In genomic region chr5:137526192-137526936, GRCm38 (mm10) we compare ENCODE assay signal across 8 mouse cellular contexts. TPM values are rescaled to one million over a fixed set of nuclear protein-coding genes. Genes with fewer than 3 reads are reported as not detected.
DNase-seq lines count a peak whose midpoint lies in the region; ATAC-seq and TF ChIP-seq lines count a peak whose summit lies in the region.

No protein-coding gene starts in this region.

- no peaks in the 10 kb centered on the region for H3K4me1 ChIP-seq in forebrain, postnatal 0 days (ENCODE audit: insufficient read depth)

- H3K27ac ChIP-seq in forebrain, postnatal 0 days (ENCODE audit: low read depth, low read length): peak overlapping the region; percentile 57; the same call in 1 of the 2 replicates

- H3K4me3 ChIP-seq in forebrain, postnatal 0 days (ENCODE audit: low read depth, low read length): no peak overlapping the region

- ATAC-seq in forebrain, postnatal 0 days: no peak
- ATAC-seq in megakaryocyte progenitor cell, adult 5-6 weeks (replicated peaks; ENCODE audit: poor library complexity): peak; percentile 56

- H3K36me3 ChIP-seq in forebrain, postnatal 0 days (ENCODE audit: insufficient read depth): peaks cover 80% of the 10 kb centered on the region

- H3K4me2 ChIP-seq in forebrain, postnatal 0 days (ENCODE audit: low read depth): no peak overlapping the region

- H3K27me3 ChIP-seq in forebrain, postnatal 0 days (ENCODE audit: insufficient read depth, low read length): no peaks in the 10 kb centered on the region

- no peak overlapping the region for H3K9ac ChIP-seq in forebrain, postnatal 0 days

- 37% methylated on average over 16 of the region's 16 CpGs for WGBS in forebrain, postnatal 0 days

- DNase-seq in cerebellum, adult 18-20 months: peak; percentile 57
- no peak for DNase-seq in cerebellum, adult 9-10 months
- peak; percentile 58 to 79 for DNase-seq in spleen, postnatal 4 days (ENCODE audit: low spot score in 2 of 2)
- no peak for DNase-seq in spleen, adult 18-20 months
- DNase-seq in forebrain, postnatal 0 days: no peak
- DNase-seq in kidney, postnatal 10 days: peak; percentile 74
- DNase-seq in frontal cortex, postnatal 25 days (ENCODE audit: low spot score in 2 of 2): no peak

- no peaks in the 10 kb centered on the region for H3K9me3 ChIP-seq in forebrain, postnatal 0 days (ENCODE audit: low read length)

- TF ChIP-seq CTCF in forebrain, postnatal 0 days (IDR thresholded peaks at IDR 0.05; ENCODE audit: low read depth): no peak

RNA-seq across cellular contexts. Expression of gene Epo, which starts 6.7 kb away (rescaled TPM):
- total RNA-seq in forebrain, postnatal 0 days (2014; rRNA removed): not detected in 2 replicates
- not detected in 2 replicates for polyA plus RNA-seq in forebrain, postnatal 0 days (2015; fragmentation: Nextera tagmentation; extraction: Ambion mirVana)
- total RNA-seq in megakaryocyte progenitor cell, adult 5-6 weeks (2015): not detected in 2 replicates
- total RNA-seq in megakaryocyte progenitor cell, adult 5-6 weeks (2017): not detected in 2 replicates

RNA-seq across cellular contexts. Expression of gene Gnb2, which starts 6.9 kb away (rescaled TPM):
- 1,237 and 1,339 TPM in 2 replicates for total RNA-seq in forebrain, postnatal 0 days (2014; rRNA removed)
- polyA plus RNA-seq in forebrain, postnatal 0 days (2015; fragmentation: Nextera tagmentation; extraction: Ambion mirVana): 766 and 769 TPM in 2 replicates
- total RNA-seq in megakaryocyte progenitor cell, adult 5-6 weeks (2015): 193 and 223 TPM in 2 replicates
- 187 and 251 TPM in 2 replicates for total RNA-seq in megakaryocyte progenitor cell, adult 5-6 weeks (2017)

RNA-seq across cellular contexts. Expression of gene Gigyf1, which starts 8.0 kb away (rescaled TPM):
- 21.1 and 25.2 TPM in 2 replicates for total RNA-seq in forebrain, postnatal 0 days (2014; rRNA removed)
- 6.1 and 10.6 TPM in 2 replicates for polyA plus RNA-seq in forebrain, postnatal 0 days (2015; fragmentation: Nextera tagmentation; extraction: Ambion mirVana)
- total RNA-seq in megakaryocyte progenitor cell, adult 5-6 weeks (2015): 7.1 and 8.6 TPM in 2 replicates
- 4.7 and 7.2 TPM in 2 replicates for total RNA-seq in megakaryocyte progenitor cell, adult 5-6 weeks (2017)

RNA-seq across cellular contexts. Expression of gene Pop7, which starts 24.0 kb away (rescaled TPM):
- 79.1 and 80.6 TPM in 2 replicates for total RNA-seq in forebrain, postnatal 0 days (2014; rRNA removed)
- 99.2 and 110 TPM in 2 replicates for polyA plus RNA-seq in forebrain, postnatal 0 days (2015; fragmentation: Nextera tagmentation; extraction: Ambion mirVana)
- 31.9 and 35.0 TPM in 2 replicates for total RNA-seq in megakaryocyte progenitor cell, adult 5-6 weeks (2015)
- total RNA-seq in megakaryocyte progenitor cell, adult 5-6 weeks (2017): 22.7 and 29.2 TPM in 2 replicates

RNA-seq across cellular contexts. Expression of gene Actl6b, which starts 27.0 kb away (rescaled TPM):
- total RNA-seq in forebrain, postnatal 0 days (2014; rRNA removed): 234 and 254 TPM in 2 replicates
- 256 and 281 TPM in 2 replicates for polyA plus RNA-seq in forebrain, postnatal 0 days (2015; fragmentation: Nextera tagmentation; extraction: Ambion mirVana)
- total RNA-seq in megakaryocyte progenitor cell, adult 5-6 weeks (2015): not detected in 2 replicates
- not detected in 2 replicates for total RNA-seq in megakaryocyte progenitor cell, adult 5-6 weeks (2017)

Comparison
In these comparisons a context has a peak if more than half of its experiments do, and no peak if none do; other contexts are left out.
1. DNase-seq: peak in cerebellum, adult 18-20 months (2 of 2), spleen, postnatal 4 days (2 of 2) and kidney, postnatal 10 days (single experiment); none in cerebellum, adult 9-10 months (single experiment), spleen, adult 18-20 months (0 of 2), forebrain, postnatal 0 days (single experiment) and frontal cortex, postnatal 25 days (0 of 2).